Mouse (Mus musculus) myocyte (in vitro differentiated cells): ENCODE measurements around the gene RPS10-NUDT3. TPM values are rescaled to one million over a fixed set of nuclear protein-coding genes. Genes with fewer than 3 reads are reported as not detected.

Experiments used
- H3K27me3 ChIP-seq: one replicate; pipeline ENCODE4 v1.6.1; 2011; ENCODE audit not compliant: control insufficient read depth, insufficient read depth, insufficient read length
- H3K36me3 ChIP-seq: one replicate; pipeline ENCODE4 v1.6.1; 2011; ENCODE audit not compliant: control insufficient read depth, insufficient read depth
- H3K4me2 ChIP-seq: one replicate; pipeline ENCODE4 v1.6.1; 2011; ENCODE audit warnings: low read depth, control low read depth
- H3K4me3 ChIP-seq: one replicate; pipeline ENCODE4 v1.5.1; 2011; ENCODE audit warnings: mild to moderate bottlenecking, control low read depth, moderate library complexity
- H3K79me2 ChIP-seq: one replicate; pipeline ENCODE4 v1.6.1; 2011; ENCODE audit not compliant: control insufficient read depth, insufficient read depth
- H3ac ChIP-seq: one replicate; pipeline ENCODE4 v1.6.1; 2011; ENCODE audit not compliant: control insufficient read depth, insufficient read length
- CEBPB ChIP-seq: IDR thresholded peaks from 2 replicates; pipeline ENCODE4 v1.6.1; 2011; ENCODE audit warnings: mild to moderate bottlenecking, moderate library complexity; ENCODE audit not compliant: poor library complexity, insufficient read depth, severe bottlenecking
- E2F4 ChIP-seq: IDR thresholded peaks from one replicate; pipeline ENCODE4 v1.6.1; 2011; ENCODE audit warnings: mild to moderate bottlenecking, control low read depth, moderate library complexity; ENCODE audit not compliant: insufficient read depth
- MAX ChIP-seq: IDR thresholded peaks from one replicate; pipeline ENCODE4 v1.6.1; 2011; ENCODE audit warnings: low read depth, mild to moderate bottlenecking, control low read depth
- MYOD1 ChIP-seq, 3 experiments: IDR thresholded peaks; one replicate each; pipeline ENCODE4 v1.6.1; 2011; ENCODE audit warnings: control low read depth in 2 of 3, low read depth in 2 of 3, mild to moderate bottlenecking in 2 of 3, moderate library complexity in 1 of 3; ENCODE audit not compliant: insufficient read length in 2 of 3, control insufficient read depth in 1 of 3
- MYOG ChIP-seq, 3 experiments: IDR thresholded peaks; one replicate each; pipeline ENCODE4 v1.6.1; 2011; ENCODE audit warnings: control low read depth in 2 of 3, low read depth in 2 of 3, mild to moderate bottlenecking in 2 of 3; ENCODE audit not compliant: insufficient read length in 2 of 3, control insufficient read depth in 1 of 3, insufficient read depth in 1 of 3
- POLR2A ChIP-seq: IDR thresholded peaks from one replicate; pipeline ENCODE4 v1.6.1; 2011; ENCODE audit warnings: low read depth, mild to moderate bottlenecking, control low read depth, moderate library complexity; ENCODE audit not compliant: insufficient read length
- POLR2AphosphoS2 ChIP-seq: IDR thresholded peaks from one replicate; pipeline ENCODE4 v1.6.1; 2011; ENCODE audit warnings: low read depth, control low read depth; ENCODE audit not compliant: insufficient read length
- REST ChIP-seq: IDR thresholded peaks from one replicate; pipeline ENCODE4 v1.6.1; 2011; ENCODE audit warnings: mild to moderate bottlenecking, control low read depth, moderate library complexity; ENCODE audit not compliant: insufficient read depth, insufficient read length
- SRF ChIP-seq: IDR thresholded peaks from one replicate; pipeline ENCODE4 v1.6.1; 2011; ENCODE audit warnings: low read depth; ENCODE audit not compliant: control insufficient read depth, insufficient read length
- TCF12 ChIP-seq: IDR thresholded peaks from one replicate; pipeline ENCODE4 v1.6.1; 2011; ENCODE audit warnings: mild to moderate bottlenecking, control low read depth; ENCODE audit not compliant: poor library complexity, insufficient read depth, severe bottlenecking
- TCF3 ChIP-seq: IDR thresholded peaks from one replicate; pipeline ENCODE4 v1.6.1; 2011; ENCODE audit warnings: low read depth, control low read depth; ENCODE audit not compliant: insufficient read length
- USF1 ChIP-seq: IDR thresholded peaks from one replicate; pipeline ENCODE4 v1.6.1; 2011; ENCODE audit warnings: low read depth, mild to moderate bottlenecking, control low read depth, moderate library complexity
- polyA plus RNA-seq: library from polyadenylated mRNA; unstranded; fragments of >200 nt; fragmentation: generic; extraction: Trizol; gene quantifications from one replicate; pipeline ENCODE4 v1.2.1, GENCODE M21; 2012; ENCODE audit warnings: missing spikeins

The RPS10-NUDT3 gene
- polyA plus RNA-seq, 1 experiment = not detected

GRCm38 (mm10) chr17:27559596-27559995, 75.4 kb downstream of the RPS10-NUDT3 start:
- Histone ChIP-seq H3K4me3 (peak overlapping the region; percentile 38), H3K4me2 (peak overlapping the region; percentile 80), H3K27me3 (no peaks in the 10 kb centered on the region), H3K79me2 (peaks cover 27% of the 10 kb centered on the region), H3ac (no peak overlapping the region), H3K36me3 (no peaks in the 10 kb centered on the region)
- TF ChIP-seq MAX (no peak), TCF12 (no peak), E2F4 (no peak), SRF (no peak), USF1 (no peak), REST (no peak), POLR2AphosphoS2 (no peak), MYOG (IDR thresholded peaks at IDR 0.05; ENCODE audit: control insufficient read depth in 1 of 3, insufficient read depth in 1 of 3, insufficient read length in 2 of 3, low read depth in 2 of 3) (no peak), CEBPB (no peak)

GRCm38 (mm10) chr17:27558845-27559244, 76.2 kb downstream of the RPS10-NUDT3 start:
- TF ChIP-seq MAX = no peak
- no peak for TF ChIP-seq POLR2AphosphoS2
- TF ChIP-seq REST = no peak
- TF ChIP-seq MYOG (IDR thresholded peaks at IDR 0.05; ENCODE audit: control insufficient read depth in 1 of 3, insufficient read depth in 1 of 3, insufficient read length in 2 of 3, low read depth in 2 of 3) = no peak
- TF ChIP-seq USF1 = no peak
- TF ChIP-seq TCF3 = no peak
- TF ChIP-seq MYOD1 (IDR thresholded peaks at IDR 0.05; ENCODE audit: control insufficient read depth in 1 of 3, insufficient read length in 2 of 3, low read depth in 2 of 3) = no peak
- H3K4me3 ChIP-seq = peak overlapping the region; percentile 38
- no peaks in the 10 kb centered on the region for H3K27me3 ChIP-seq
- peak overlapping the region; percentile 80 for H3K4me2 ChIP-seq
- no peak overlapping the region for H3ac ChIP-seq
- no peaks in the 10 kb centered on the region for H3K36me3 ChIP-seq
- H3K79me2 ChIP-seq = peaks cover 27% of the 10 kb centered on the region

- no peaks in the 10 kb centered on the region for H3K27me3 ChIP-seq
These were observed 76.9 kb downstream of the RPS10-NUDT3 start for GRCm38 (mm10) chr17:27557927-27558661.

GRCm38 (mm10) chr17:27557181-27557926, 77.7 kb downstream of the RPS10-NUDT3 start:
- H3K4me2 ChIP-seq = peak overlapping the region; percentile 80
- H3K4me3 ChIP-seq = peak overlapping the region; percentile 38
- no peaks in the 10 kb centered on the region for H3K36me3 ChIP-seq
- H3K79me2 ChIP-seq = peaks cover 27% of the 10 kb centered on the region
- TF ChIP-seq TCF3 (no peak), MYOD1 (IDR thresholded peaks at IDR 0.05; ENCODE audit: control insufficient read depth in 1 of 3, insufficient read length in 2 of 3, low read depth in 2 of 3) (peak in 1 of 3 experiments; percentile 8)
- H3K27me3 ChIP-seq = no peaks in the 10 kb centered on the region
- peak overlapping the region; percentile 64 for H3ac ChIP-seq

More at GRCm38 (mm10) chr17:27557927-27558661, 76.9 kb downstream of the RPS10-NUDT3 start:
- peak in 1 of 3 experiments; percentile 25 for TF ChIP-seq MYOG (IDR thresholded peaks at IDR 0.05; ENCODE audit: control insufficient read depth in 1 of 3, insufficient read depth in 1 of 3, insufficient read length in 2 of 3, low read depth in 2 of 3)
- peak in 2 of 3 experiments; percentile 40 to 44 for TF ChIP-seq MYOD1 (IDR thresholded peaks at IDR 0.05; ENCODE audit: control insufficient read depth in 1 of 3, insufficient read length in 2 of 3, low read depth in 2 of 3)
- no peak for TF ChIP-seq POLR2AphosphoS2
- Histone ChIP-seq H3ac (peak overlapping the region; percentile 64), H3K4me2 (peak overlapping the region; percentile 80), H3K4me3 (peak overlapping the region; percentile 38), H3K79me2 (peaks cover 27% of the 10 kb centered on the region), H3K36me3 (no peaks in the 10 kb centered on the region)

- no peaks in the 10 kb centered on the region for H3K27me3 ChIP-seq
- H3K36me3 ChIP-seq = no peaks in the 10 kb centered on the region
- peak in 2 of 3 experiments; percentile 39 to 77 for TF ChIP-seq MYOD1 (IDR thresholded peaks at IDR 0.05; ENCODE audit: control insufficient read depth in 1 of 3, insufficient read length in 2 of 3, low read depth in 2 of 3)
- TF ChIP-seq MYOG (IDR thresholded peaks at IDR 0.05; ENCODE audit: control insufficient read depth in 1 of 3, insufficient read depth in 1 of 3, insufficient read length in 2 of 3, low read depth in 2 of 3) = peak in 2 of 3 experiments; percentile 10 to 76
- TF ChIP-seq POLR2AphosphoS2 = peak; percentile 89
- no peak for TF ChIP-seq SRF
- peak; percentile 57 for TF ChIP-seq E2F4
- peak; percentile 99 for TF ChIP-seq POLR2A
- peaks cover 27% of the 10 kb centered on the region for H3K79me2 ChIP-seq
- H3K4me3 ChIP-seq = peak within 1 kb of the TSS; percentile 38
- peak within 1 kb of the TSS; percentile 64 for H3ac ChIP-seq
- H3K4me2 ChIP-seq = peak within 1 kb of the TSS; percentile 80
These were observed 78.6 kb downstream of the RPS10-NUDT3 start, which contains the start of gene Hmga1 for GRCm38 (mm10) chr17:27556315-27557011. Hmga1 (plus strand) TSS chr17:27556497.
